Mouse (Mus musculus): Measurements from ENCODE around the gene Dbf4. TPM values are rescaled to one million over a fixed set of nuclear protein-coding genes. Genes with fewer than 3 reads are reported as not detected.

Gene Dbf4
- polyA plus RNA-seq, 1 experiment from 2014 or later = 14.0 TPM

DNA sequence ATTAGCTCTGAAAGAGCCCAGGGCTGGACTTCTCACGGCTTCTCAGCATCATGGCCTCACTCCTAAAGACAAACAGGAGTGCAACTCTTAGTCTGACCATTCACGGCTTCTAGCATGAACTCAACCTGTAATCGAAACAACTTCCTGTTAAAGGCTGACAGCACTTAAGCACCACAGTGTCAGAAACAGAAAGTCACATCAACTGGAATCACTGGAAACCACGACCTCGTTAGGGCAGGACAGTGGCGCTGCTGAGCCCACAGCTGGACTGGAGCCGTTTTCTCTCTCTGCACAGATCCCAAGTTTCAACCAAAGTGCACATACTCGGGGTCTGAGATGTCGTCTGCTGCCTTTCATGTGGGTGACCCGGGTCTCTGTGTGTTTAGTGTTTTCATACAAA lies 73.0 kb downstream of the Dbf4 start:
- DNase-seq (no peak), ATAC-seq (no peak)
- Histone ChIP-seq H3K4me2 (ENCODE audit: low read depth, low read length) (no peak overlapping the region), H3K9ac (replicated peaks) (no peak overlapping the region), H3K4me1 (ENCODE audit: insufficient read depth) (no peaks in the 10 kb centered on the region), H3K36me3 (replicated peaks; ENCODE audit: insufficient read depth, low read length) (no peaks in the 10 kb centered on the region), H3K27ac (ENCODE audit: low read depth) (no peak overlapping the region), H3K27me3 (ENCODE audit: insufficient read depth, low read length) (no peaks in the 10 kb centered on the region), H3K4me3 (ENCODE audit: low read depth, low read length) (no peak overlapping the region), H3K9me3 (ENCODE audit: low read length) (no peaks in the 10 kb centered on the region)
- TF ChIP-seq EP300 (IDR thresholded peaks at IDR 0.05; ENCODE audit: low read depth) = no peak
- TF ChIP-seq CTCF (IDR thresholded peaks at IDR 0.05; ENCODE audit: low read depth) = no peak
- WGBS (ENCODE audit: insufficient replicate concordance) = 45% methylated on average over 10 of the region's 10 CpGs

Other genes with a start within 250 kb of the Dbf4 start
- 0.15 and 0.33 TPM in 2 replicates for gene Adam22, start 54.6 kb downstream of the Dbf4 start, polyA plus RNA-seq (2015; fragmentation: Nextera tagmentation; extraction: Ambion mirVana)
- 2.9 and 3.1 TPM in 2 replicates for gene Slc25a40, start 134 bp upstream of the Dbf4 start, polyA plus RNA-seq (2015; fragmentation: Nextera tagmentation; extraction: Ambion mirVana)
- 0.02 and 0.07 TPM in 2 replicates for gene Rundc3b, start 200.2 kb upstream of the Dbf4 start, polyA plus RNA-seq (2015; fragmentation: Nextera tagmentation; extraction: Ambion mirVana)
- gene Abcb1a, start 237.4 kb upstream of the Dbf4 start, polyA plus RNA-seq (2015; fragmentation: Nextera tagmentation; extraction: Ambion mirVana) = 1.9 and 2.0 TPM in 2 replicates

Data from liver, postnatal 0 days (tissue).